ENCODE assay signal across 8 mouse cellular contexts in the genomic region with DNA sequence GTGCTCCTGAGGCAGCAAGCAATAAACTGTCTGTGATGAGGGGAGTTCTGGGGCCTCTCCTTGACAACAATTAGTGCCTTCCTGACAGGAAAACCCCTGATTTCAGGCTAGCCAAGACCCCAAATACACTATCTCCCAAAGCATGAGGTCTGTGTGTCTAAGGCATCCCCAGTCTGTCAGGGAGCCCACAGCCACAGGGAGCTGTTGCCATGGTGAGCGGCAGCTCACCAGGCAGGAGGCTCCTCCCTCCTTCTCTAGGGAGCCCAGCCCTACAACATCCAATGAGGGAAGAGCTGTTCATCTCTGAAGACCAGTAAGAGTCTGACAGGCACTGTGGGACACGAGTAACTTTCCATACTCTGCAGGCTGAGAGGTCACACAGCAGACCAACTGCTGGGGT. TPM values are rescaled to one million over a fixed set of nuclear protein-coding genes. Genes with fewer than 3 reads are reported as not detected.
DNase-seq lines count a peak whose midpoint lies in the region; ATAC-seq lines count a peak whose summit lies in the region.
"Had no signal": no experiment of that assay in that cellular context is flagged by ENCODE, and none has a peak within 500 bp of the region (broad histone marks: within the 10 kb centered on the region; RNA-seq: fewer than 3 reads in every experiment).

No protein-coding gene starts in this region.

- no peak overlapping the region for H3K4me2 ChIP-seq in stomach, embryonic 16.5 days (ENCODE audit: low read depth, low read length)
- H3K4me2 ChIP-seq: limb, embryonic 15.5 days had no signal

- 0% methylated on average over 2 of the region's 2 CpGs for WGBS in stomach, embryonic 16.5 days

- no peak overlapping the region for H3K9ac ChIP-seq in stomach, embryonic 16.5 days (ENCODE audit: low read length)
- H3K9ac ChIP-seq: limb, embryonic 15.5 days had no signal

- no peak overlapping the region for H3K4me3 ChIP-seq in stomach, embryonic 16.5 days (replicated peaks; ENCODE audit: low read length)
- H3K4me3 ChIP-seq: limb, embryonic 15.5 days had no signal

- no peaks in the 10 kb centered on the region for H3K4me1 ChIP-seq in stomach, embryonic 16.5 days (ENCODE audit: control insufficient read depth, insufficient read depth, low read length)

- H3K9me3 ChIP-seq in stomach, embryonic 16.5 days (replicated peaks; ENCODE audit: control insufficient read depth, low read length), result no peaks in the 10 kb centered on the region
- H3K9me3 ChIP-seq: limb, embryonic 15.5 days had no signal

- peaks cover 23% of the 10 kb centered on the region for H3K27me3 ChIP-seq in stomach, embryonic 16.5 days (ENCODE audit: control insufficient read depth, insufficient read depth, low read length)

- intact Hi-C loops in left cerebral cortex, postnatal 36 days (cut with DNase I), result no loop called here

- 0 out of 2 replicates have a peak, but pooled peaks have one; percentile 37 for ATAC-seq in stomach, embryonic 16.5 days (ENCODE audit: insufficient read depth, low FRiP score)
- no peak for ATAC-seq in inflammation-experienced regulatory T-cells, adult 6 months

- peak; percentile 75 for DNase-seq in MN1 (ENCODE audit: low spot score)
- peak; percentile 69 to 75 for DNase-seq in cerebellum, adult 18-20 months
- DNase-seq in frontal cortex, adult 2 months (ENCODE audit: extremely low spot score in 1 of 2, low spot score in 1 of 2), result peak; percentile 67 to 73
- DNase-seq in left cerebral cortex, postnatal 36 days (ENCODE audit: low spot score in 2 of 2), result peak; percentile 68 to 71
- DNase-seq in adrenal gland, adult 18-20 months (ENCODE audit: low spot score in 2 of 2), result no peak

- H3K36me3 ChIP-seq in stomach, embryonic 16.5 days (ENCODE audit: control insufficient read depth, insufficient read depth, low read length), result no peaks in the 10 kb centered on the region
- H3K36me3 ChIP-seq: limb, embryonic 15.5 days had no signal

- no peak overlapping the region for H3K27ac ChIP-seq in stomach, embryonic 16.5 days (ENCODE audit: low read length)
- H3K27ac ChIP-seq: limb, embryonic 15.5 days had no signal

RNA-seq across cellular contexts. Expression of gene Eef1a2, which starts 3.0 kb away (rescaled TPM):
- polyA plus RNA-seq in frontal cortex, adult 2 months (2012; rRNA removed), result 939 and 990 TPM in 2 replicates
- total RNA-seq in left cerebral cortex, postnatal 36 days (2021), result 1,000 to 10,000 TPM; 1,312 to 1,553 TPM
- 0.10 and 0.17 TPM in 2 replicates for polyA plus RNA-seq in stomach, embryonic 16.5 days (2015; fragmentation: Nextera tagmentation; extraction: Ambion mirVana)
- total RNA-seq in adrenal gland, adult 18-20 months (2021), result 10 to 100 TPM; 55.1 to 71.0 TPM
- polyA plus RNA-seq in inflammation-experienced regulatory T-cells, adult 6 months (2017; shearing (Covaris generic)), result not detected
- polyA plus RNA-seq: limb, embryonic 15.5 days had no signal

RNA-seq across cellular contexts. Expression of gene Kcnq2, which starts 24.7 kb away (rescaled TPM):
- polyA plus RNA-seq in frontal cortex, adult 2 months (2012; rRNA removed), result 167 and 170 TPM in 2 replicates
- 100 to 1,000 TPM; 225 to 264 TPM for total RNA-seq in left cerebral cortex, postnatal 36 days (2021)
- polyA plus RNA-seq in stomach, embryonic 16.5 days (2015; fragmentation: Nextera tagmentation; extraction: Ambion mirVana), result 1.1 TPM in 2 replicates
- 1 to 10 TPM; 5.2 to 7.3 TPM for total RNA-seq in adrenal gland, adult 18-20 months (2021)
- under 1 TPM in 1 of 3 experiments, not detected in 2; 0.19 TPM for polyA plus RNA-seq in inflammation-experienced regulatory T-cells, adult 6 months (2017; shearing (Covaris generic))

RNA-seq across cellular contexts. Expression of gene Ppdpf, which starts 27.3 kb away (rescaled TPM):
- 117 and 142 TPM in 2 replicates for polyA plus RNA-seq in frontal cortex, adult 2 months (2012; rRNA removed)
- total RNA-seq in left cerebral cortex, postnatal 36 days (2021), result 10 to 100 TPM; 88.3 to 97.9 TPM
- polyA plus RNA-seq in stomach, embryonic 16.5 days (2015; fragmentation: Nextera tagmentation; extraction: Ambion mirVana), result 220 and 249 TPM in 2 replicates
- 10 to 100 TPM; 69.8 to 94.9 TPM for total RNA-seq in adrenal gland, adult 18-20 months (2021)
- polyA plus RNA-seq in inflammation-experienced regulatory T-cells, adult 6 months (2017; shearing (Covaris generic)), result 100 to 1,000 TPM; 128 to 152 (median 146) TPM

RNA-seq across cellular contexts. Expression of gene Ptk6, which starts 42.8 kb away (rescaled TPM):
- 0.04 and 0.08 TPM in 2 replicates for polyA plus RNA-seq in frontal cortex, adult 2 months (2012; rRNA removed)
- total RNA-seq in left cerebral cortex, postnatal 36 days (2021), result not detected
- polyA plus RNA-seq in stomach, embryonic 16.5 days (2015; fragmentation: Nextera tagmentation; extraction: Ambion mirVana), result 0.56 and 0.70 TPM in 2 replicates
- not detected for total RNA-seq in adrenal gland, adult 18-20 months (2021)
- under 1 TPM in 1 of 3 experiments, not detected in 2; 0.09 TPM for polyA plus RNA-seq in inflammation-experienced regulatory T-cells, adult 6 months (2017; shearing (Covaris generic))

RNA-seq across cellular contexts. Expression of gene Srms, which starts 53.2 kb away (rescaled TPM):
- 0.44 and 0.50 TPM in 2 replicates for polyA plus RNA-seq in frontal cortex, adult 2 months (2012; rRNA removed)
- total RNA-seq in left cerebral cortex, postnatal 36 days (2021), result under 1 TPM; 0.25 to 0.50 TPM
- 0.19 and 0.40 TPM in 2 replicates for polyA plus RNA-seq in stomach, embryonic 16.5 days (2015; fragmentation: Nextera tagmentation; extraction: Ambion mirVana)
- total RNA-seq in adrenal gland, adult 18-20 months (2021), result under 1 TPM; 0.73 to 0.83 TPM
- under 1 TPM in 2 of 3 experiments, not detected in 1; 0.19 to 0.35 TPM for polyA plus RNA-seq in inflammation-experienced regulatory T-cells, adult 6 months (2017; shearing (Covaris generic))

Comparison
In these comparisons a context has a peak if more than half of its experiments do, and no peak if none do; other contexts are left out.
1. DNase-seq: peak in MN1 (single experiment), cerebellum, adult 18-20 months (2 of 2), frontal cortex, adult 2 months (2 of 2) and left cerebral cortex, postnatal 36 days (2 of 2); none in adrenal gland, adult 18-20 months (0 of 2).
2. RNA of gene Eef1a2, which starts 3.0 kb away (polyA plus RNA-seq): 939 to 990 TPM in frontal cortex, adult 2 months; 0.10 to 0.17 TPM in stomach, embryonic 16.5 days and not detected in inflammation-experienced regulatory T-cells, adult 6 months; every median in the first group is over 100 times any median in the second.
3. RNA of gene Kcnq2, which starts 24.7 kb away (polyA plus RNA-seq): 167 to 170 TPM in frontal cortex, adult 2 months; 1.1 TPM in stomach, embryonic 16.5 days and 0.19 TPM in inflammation-experienced regulatory T-cells, adult 6 months; every median in the first group is over 10 times any median in the second.